Mouse (Mus musculus) gonadal fat pad, adult 2 months (tissue): ENCODE data around the gene Fbxo30. TPM values are rescaled to one million over a fixed set of nuclear protein-coding genes. Genes with fewer than 3 reads are reported as not detected.

Experiments used
- DNase-seq: peaks from one replicate; pipeline ENCODE4 v3.0.0-alpha.2; 2012; ENCODE audit warnings: low read depth
- polyA plus RNA-seq: library from polyadenylated mRNA; depleted of rRNA; stranded (reverse); fragments of >200 nt; gene quantifications from 2 replicates; pipeline ENCODE4 v1.2.3, GENCODE M21; 2012; rRNA removed

The Fbxo30 gene
- polyA plus RNA-seq, 1 experiment, result 2.7 TPM

DNA sequence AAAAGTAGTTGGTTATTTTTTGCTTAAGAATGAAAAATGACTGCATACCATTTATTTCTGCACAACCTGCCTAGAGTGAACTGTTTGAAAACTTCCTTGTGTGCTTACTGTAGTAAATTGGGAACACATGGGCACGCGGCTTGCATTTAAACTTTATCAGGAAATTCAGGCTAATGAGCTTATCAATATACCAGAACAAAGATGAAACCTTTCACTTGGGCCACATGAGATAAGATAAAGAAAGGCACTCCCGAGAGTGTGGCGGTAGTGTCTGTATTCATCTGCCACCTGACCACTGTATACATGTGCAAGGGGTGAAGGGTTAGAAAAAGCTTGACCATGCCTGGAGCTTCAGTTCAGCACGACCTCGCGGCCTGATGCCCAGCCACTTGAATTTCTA lies 41.2 kb downstream of the Fbxo30 start:
- DNase-seq, result no peak

DNA sequence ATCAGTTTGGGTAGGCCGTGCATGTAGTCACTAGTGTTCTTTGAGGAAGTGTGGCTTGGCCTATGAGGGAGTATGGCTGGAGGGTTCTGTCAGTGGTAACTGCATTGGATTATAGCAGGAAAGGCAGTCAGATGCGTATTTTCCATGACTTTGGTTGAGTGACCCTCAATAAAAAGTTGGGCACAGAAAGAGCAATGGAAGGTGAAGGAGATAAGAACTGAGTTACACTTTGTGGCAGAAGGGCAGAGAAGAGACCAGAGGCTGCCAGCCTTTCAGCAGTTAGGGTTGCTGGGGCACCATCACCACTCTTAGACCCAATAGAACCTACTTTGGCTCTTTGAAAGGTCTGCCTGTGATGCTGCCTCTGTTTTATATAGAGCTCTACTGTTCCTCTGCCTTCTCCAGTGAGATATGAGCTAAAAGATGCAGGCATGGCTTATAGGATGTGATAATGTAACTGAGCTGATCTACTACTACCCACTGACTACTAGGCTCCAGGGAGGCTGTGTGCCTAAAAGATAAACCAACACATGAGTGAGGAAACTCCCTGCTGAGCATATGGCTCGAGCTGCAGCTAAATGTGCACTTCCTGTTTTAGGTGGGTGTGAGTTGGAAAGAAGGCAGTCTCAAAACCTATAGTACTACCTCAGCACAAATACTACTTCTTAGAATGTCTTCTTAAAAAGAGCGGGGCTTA lies 42.2 kb downstream of the Fbxo30 start:
- no peak for DNase-seq

DNA sequence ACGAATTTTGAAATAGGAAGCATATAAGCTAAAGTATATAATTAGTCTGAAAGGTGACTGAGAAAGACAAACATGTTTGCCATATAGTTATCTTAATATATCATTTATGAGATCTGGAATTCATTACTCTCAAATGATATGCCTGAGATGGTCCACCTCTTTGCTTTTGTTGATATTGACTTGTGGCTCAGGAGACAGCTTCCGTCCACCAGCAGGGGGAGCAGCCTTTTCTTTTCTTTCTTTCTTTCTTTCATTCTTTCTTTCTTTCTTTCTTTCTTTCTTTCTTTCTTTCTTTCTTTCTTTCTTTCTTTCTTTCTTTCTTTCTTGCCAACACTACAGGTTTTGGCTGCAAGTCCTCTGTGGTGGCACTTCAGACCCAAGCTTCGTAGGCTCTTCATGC lies 45.4 kb downstream of the Fbxo30 start:
- DNase-seq, result no peak

DNA sequence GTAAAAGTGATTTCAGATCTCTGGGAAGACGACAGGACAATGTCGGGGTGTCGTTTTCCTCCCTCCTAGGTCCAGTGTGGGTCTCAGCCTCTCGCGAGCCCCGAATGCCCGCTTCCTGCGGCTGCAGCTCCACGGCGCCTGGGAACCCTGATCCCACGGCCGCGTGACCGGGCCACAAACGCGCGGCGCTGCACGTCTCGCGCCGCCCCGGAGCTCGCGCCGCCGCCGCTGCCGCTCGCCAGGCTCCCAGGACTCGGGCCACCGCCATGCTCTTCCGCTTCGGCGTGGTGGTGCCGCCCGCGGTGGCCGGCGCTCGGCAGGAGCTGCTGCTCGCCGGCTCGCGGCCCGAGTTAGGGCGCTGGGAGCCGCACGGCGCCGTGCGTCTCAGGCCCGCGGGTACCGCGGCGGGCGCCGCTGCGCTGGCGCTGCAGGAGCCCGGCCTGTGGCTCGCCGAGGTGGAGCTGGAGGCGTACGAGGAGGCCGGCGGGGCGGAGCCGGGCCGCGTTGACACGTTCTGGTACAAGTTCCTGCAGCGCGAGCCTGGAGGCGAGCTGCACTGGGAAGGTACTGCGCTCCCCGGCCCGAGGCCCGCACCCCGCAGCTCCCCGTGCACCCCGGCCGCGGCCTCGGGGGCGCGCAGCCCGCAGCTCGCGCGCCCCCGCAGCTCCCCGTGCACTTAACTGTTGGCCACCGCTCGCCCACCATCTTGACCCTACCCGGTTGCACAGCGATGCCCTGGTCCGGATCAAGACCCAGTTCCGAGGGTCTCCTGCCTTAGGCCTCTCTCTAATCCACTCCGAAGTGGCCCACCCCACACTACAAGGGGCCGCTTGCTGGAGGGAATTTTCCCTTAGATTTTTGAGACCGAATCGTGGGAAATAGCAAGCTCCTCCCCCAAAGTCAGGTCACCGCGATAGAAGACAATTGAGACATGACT lies 62.3 kb downstream of the Fbxo30 start, which contains the start of gene Epm2a:
Epm2a (plus strand) TSS at position 200 of the 937 bp plus-strand sequence.
- no peak for DNase-seq

DNA sequence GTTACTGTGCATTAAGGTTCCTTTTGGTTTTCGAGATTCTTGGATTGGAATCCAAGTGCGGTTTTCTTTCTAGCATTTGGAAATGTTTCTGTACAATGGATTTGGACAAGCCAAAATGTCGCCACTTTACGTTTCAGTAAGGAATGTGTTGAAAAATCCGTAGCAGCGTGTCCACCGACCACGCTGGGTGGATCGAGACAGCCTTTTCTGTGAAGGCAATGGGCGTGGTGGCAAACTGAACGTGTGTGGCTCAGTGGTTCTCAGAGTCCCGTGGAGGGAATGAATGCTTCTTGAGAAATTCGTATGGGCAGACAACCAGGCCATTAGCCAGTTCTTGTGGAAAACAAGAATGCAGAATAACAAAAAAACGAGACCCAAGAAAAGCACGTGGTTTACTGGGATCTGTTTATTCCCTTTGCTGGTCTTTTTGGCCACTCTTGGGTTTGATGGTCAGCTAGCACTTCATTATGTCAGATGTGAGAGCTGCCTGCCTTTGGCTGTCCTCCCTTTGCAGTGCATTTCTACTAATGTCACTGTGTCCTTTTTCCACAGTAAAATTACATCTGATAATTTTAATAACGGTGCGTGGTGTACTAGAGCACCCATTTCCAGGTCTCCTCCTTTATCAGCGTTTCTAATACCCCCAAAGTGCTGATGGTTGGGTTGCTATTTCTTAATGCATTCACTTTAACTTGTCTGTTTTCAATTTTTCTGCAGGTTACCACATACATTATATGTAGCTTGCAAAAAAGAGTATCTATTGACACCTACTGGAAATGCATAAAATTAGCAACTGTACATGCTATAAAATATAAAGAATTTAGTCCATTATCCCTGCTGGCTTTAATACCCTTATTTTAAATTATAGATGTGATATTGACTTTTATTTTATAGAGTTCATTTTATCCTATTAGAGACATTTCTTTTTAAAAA lies 63.7 kb downstream of the Fbxo30 start:
- no peak for DNase-seq

Other genes with a start within 250 kb of the Fbxo30 start
- 0.11 and 0.19 TPM in 2 replicates for gene Grm1, start 199.0 kb upstream of the Fbxo30 start, polyA plus RNA-seq
- gene Shprh, start 131.9 kb upstream of the Fbxo30 start, polyA plus RNA-seq, result 3.5 and 4.7 TPM in 2 replicates
- 8.3 and 8.5 TPM in 2 replicates for gene Epm2a, start 62.1 kb downstream of the Fbxo30 start, polyA plus RNA-seq